Mouse (Mus musculus) kidney, embryonic 14.5 days (tissue): ENCODE results near the gene Vmn1r40. TPM values are rescaled to one million over a fixed set of nuclear protein-coding genes. Genes with fewer than 3 reads are reported as not detected.

ENCODE experiments used
- ATAC-seq: fragments of 200-750 bp; cut with Nextera tagmentation; 2 replicates; pipeline ENCODE4 v1.8.0; 2017; ENCODE audit warnings: moderate number of reproducible peaks, mild to moderate bottlenecking, moderate TSS enrichment, moderate library complexity; ENCODE audit not compliant: low FRiP score, low TSS enrichment
- H3K27ac ChIP-seq: fragments of 300-500 bp; sonication (generic); 2 replicates; pipeline ENCODE4 v1.5.1; 2014; ENCODE audit warnings: low read depth, mild to moderate bottlenecking, low read length, moderate library complexity, mixed read lengths
- H3K27me3 ChIP-seq: fragments of 300-500 bp; sonication (generic); 2 replicates; pipeline ENCODE4 v1.6.1; 2014; ENCODE audit warnings: mild to moderate bottlenecking, low read length; ENCODE audit not compliant: control insufficient read depth, insufficient read depth
- H3K36me3 ChIP-seq: fragments of 300-500 bp; sonication (generic); 2 replicates; pipeline ENCODE4 v1.6.1; 2014; ENCODE audit warnings: low read length, mixed read lengths; ENCODE audit not compliant: control insufficient read depth, insufficient read depth
- H3K4me1 ChIP-seq: fragments of 300-500 bp; sonication (generic); 2 replicates; pipeline ENCODE4 v1.6.1; 2014; ENCODE audit warnings: low read length, mixed read lengths; ENCODE audit not compliant: control insufficient read depth, insufficient read depth
- H3K4me2 ChIP-seq: fragments of 300-500 bp; sonication (generic); replicated peaks from 2 replicates; pipeline ENCODE4 v1.6.1; 2014; ENCODE audit warnings: low read depth, mild to moderate bottlenecking, low read length
- H3K4me3 ChIP-seq: fragments of 300-500 bp; sonication (generic); 2 replicates; pipeline ENCODE4 v1.5.1; 2014; ENCODE audit warnings: mild to moderate bottlenecking, low read length
- H3K9ac ChIP-seq: fragments of 300-500 bp; sonication (generic); 2 replicates; pipeline ENCODE4 v1.6.1; 2014; ENCODE audit warnings: low read depth, mild to moderate bottlenecking, low read length, moderate library complexity
- H3K9me3 ChIP-seq: fragments of 300-500 bp; sonication (generic); 2 replicates; pipeline ENCODE4 v1.6.1; 2016; ENCODE audit warnings: low read length; ENCODE audit not compliant: control insufficient read depth
- WGBS: fragments of 180-500 bp; shearing (Covaris S2); extraction: QIAGEN DNeasy Blood & Tissue Kit; methylation state at CpG from one replicate; pipeline ENCODE4 v1.1.7; 2014; 5-methylcytosine and 5-hydroxymethylcytosine counted together
- polyA plus RNA-seq: library from polyadenylated mRNA; unstranded; fragments of >200 nt; fragmentation: Nextera tagmentation; extraction: Ambion mirVana; gene quantifications from 2 replicates; pipeline ENCODE4 v1.2.1, GENCODE M21; 2014

Vmn1r40 gene
- polyA plus RNA-seq, 1 experiment from 2014 or later: not detected

DNA sequence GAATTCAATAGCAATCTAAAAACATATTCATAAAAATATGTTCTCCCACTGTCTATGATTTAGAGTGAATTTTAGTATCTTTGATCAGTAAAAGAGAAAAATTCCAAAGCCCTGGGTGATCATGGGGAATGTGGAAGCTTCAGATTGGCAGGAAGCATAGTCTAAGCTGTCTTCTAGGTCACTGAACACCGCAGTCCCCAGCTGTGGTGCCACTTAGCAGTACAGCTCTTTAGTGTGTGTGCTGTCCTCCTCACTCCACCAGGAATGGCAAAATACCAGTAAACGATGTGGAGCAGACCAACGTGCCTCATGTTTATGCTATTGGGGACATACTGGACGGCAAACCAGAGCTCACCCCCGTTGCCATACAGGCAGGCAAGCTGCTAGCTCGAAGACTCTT, 37.8 kb upstream of the Vmn1r40 start:
- Histone ChIP-seq H3K27ac (no peak overlapping the region), H3K27me3 (no peaks in the 10 kb centered on the region), H3K9me3 (no peaks in the 10 kb centered on the region), H3K9ac (no peak overlapping the region), H3K36me3 (peaks cover 3% of the 10 kb centered on the region; the same call in 1 of the 2 replicates), H3K4me2 (no peak overlapping the region), H3K4me1 (no peaks in the 10 kb centered on the region), H3K4me3 (no peak overlapping the region)
- 96% methylated on average over 6 of the region's 6 CpGs for WGBS
- ATAC-seq: no peak

DNA sequence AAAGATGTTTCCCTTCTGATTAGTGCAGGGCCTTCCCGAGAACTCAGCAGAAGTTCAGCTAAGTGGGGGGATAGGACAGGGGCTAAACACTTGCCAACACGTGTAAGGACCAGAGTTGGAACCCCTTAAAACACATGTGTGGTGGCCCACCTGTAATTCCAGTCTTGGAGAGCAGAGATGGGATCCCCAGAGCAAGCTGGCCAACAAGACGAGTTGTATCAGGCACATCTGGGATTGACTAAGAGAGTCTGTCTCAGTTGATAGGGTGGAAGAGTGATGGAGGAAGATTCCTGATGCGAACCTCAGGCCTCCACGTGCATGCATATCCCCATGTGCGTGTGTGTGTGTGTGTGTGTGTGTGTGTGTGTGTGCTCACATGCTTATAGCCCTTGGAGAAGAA, 35.9 kb upstream of the Vmn1r40 start:
- Histone ChIP-seq H3K36me3 (peaks cover 3% of the 10 kb centered on the region; the same call in 1 of the 2 replicates), H3K4me3 (no peak overlapping the region), H3K4me2 (no peak overlapping the region), H3K9me3 (no peaks in the 10 kb centered on the region), H3K27ac (no peak overlapping the region), H3K9ac (no peak overlapping the region), H3K4me1 (no peaks in the 10 kb centered on the region), H3K27me3 (no peaks in the 10 kb centered on the region)
- WGBS: 80% methylated on average over 6 of the region's 6 CpGs
- ATAC-seq: no peak

DNA sequence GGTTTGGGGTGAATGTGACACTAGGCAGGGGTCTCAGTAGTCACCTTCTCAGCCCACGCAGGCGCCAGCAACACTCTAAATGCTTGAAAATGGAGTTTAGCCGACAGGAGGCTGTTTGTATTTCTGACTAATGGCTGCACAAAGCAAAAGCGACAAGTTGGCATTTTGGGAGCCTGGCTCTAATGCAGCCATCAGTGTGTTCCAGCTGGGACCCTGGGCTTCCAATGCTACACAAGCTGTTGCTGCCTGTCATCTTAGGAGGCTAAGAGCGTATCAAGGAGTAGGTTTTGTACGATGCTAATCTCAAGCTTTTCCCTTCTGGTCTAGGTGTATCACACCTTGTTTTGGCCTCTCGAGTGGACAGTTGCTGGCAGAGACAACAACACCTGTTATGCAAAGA, 34.7 kb upstream of the Vmn1r40 start:
- ATAC-seq: no peak
- no peak overlapping the region for H3K4me2 ChIP-seq
- H3K27ac ChIP-seq: no peak overlapping the region
- no peak overlapping the region for H3K9ac ChIP-seq
- no peaks in the 10 kb centered on the region for H3K9me3 ChIP-seq
- no peak overlapping the region for H3K4me3 ChIP-seq
- H3K27me3 ChIP-seq: no peaks in the 10 kb centered on the region
- H3K36me3 ChIP-seq: peaks cover 3% of the 10 kb centered on the region; the same call in 1 of the 2 replicates
- WGBS: 89% methylated on average over 7 of the region's 7 CpGs
- no peaks in the 10 kb centered on the region for H3K4me1 ChIP-seq

DNA sequence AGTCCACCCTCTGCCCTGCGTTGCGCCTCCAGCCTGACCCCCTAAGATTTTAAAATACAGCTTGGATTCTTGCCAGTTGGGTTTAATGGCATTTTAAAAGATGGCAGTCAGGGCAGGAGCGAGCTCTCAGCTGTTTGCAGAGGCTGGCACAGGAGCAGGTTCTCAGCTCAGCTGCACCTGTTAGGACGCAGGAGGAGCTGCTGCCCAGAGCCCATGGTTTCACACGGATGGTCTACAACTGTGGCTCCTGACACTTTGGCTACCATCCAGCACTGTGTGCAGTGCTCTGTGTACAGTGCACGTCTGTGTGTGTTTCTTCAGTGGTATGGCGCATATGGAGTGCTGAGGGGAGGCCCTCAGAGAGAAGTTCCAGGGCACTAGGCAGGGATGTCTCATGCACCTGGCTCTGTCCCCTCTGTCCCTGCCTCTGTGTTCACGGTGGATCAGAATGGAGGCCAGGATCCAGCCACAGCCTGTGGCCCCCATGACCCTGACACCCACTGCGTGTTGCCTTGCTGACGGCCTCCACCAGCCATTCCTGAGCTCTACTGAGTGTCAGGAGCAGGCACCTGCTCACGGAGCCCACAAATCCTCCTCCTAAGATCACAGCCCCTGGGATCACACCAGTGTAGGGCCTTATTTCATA, 34.1 kb upstream of the Vmn1r40 start:
- no peak overlapping the region for H3K27ac ChIP-seq
- H3K4me2 ChIP-seq: no peak overlapping the region
- peaks cover 3% of the 10 kb centered on the region; the same call in 1 of the 2 replicates for H3K36me3 ChIP-seq
- H3K9ac ChIP-seq: no peak overlapping the region
- H3K27me3 ChIP-seq: no peaks in the 10 kb centered on the region
- 88% methylated on average over 11 of the region's 11 CpGs for WGBS
- no peak overlapping the region for H3K4me3 ChIP-seq
- no peak for ATAC-seq
- no peaks in the 10 kb centered on the region for H3K9me3 ChIP-seq
- no peaks in the 10 kb centered on the region for H3K4me1 ChIP-seq

DNA sequence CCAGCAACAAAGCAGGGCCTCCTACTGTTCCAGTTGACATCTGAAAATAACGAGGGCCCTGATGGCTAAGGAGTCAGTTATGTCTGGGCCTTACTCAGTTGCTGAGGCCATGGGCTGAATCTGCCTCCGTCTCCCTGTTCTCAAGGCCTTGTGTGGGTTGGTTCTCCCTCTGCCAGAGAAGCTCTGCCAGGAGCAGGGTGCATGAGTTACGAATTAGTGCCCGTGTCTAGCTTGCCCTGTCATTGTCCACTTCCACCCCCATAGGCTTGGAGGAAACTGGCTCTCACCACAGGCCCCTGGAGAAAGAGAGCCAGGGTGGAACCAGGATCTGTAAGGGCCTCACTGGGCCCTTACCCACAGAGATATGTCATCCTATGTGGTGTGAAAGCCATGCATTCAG, 28.8 kb upstream of the Vmn1r40 start:
- Histone ChIP-seq H3K4me2 (no peak overlapping the region), H3K4me3 (no peak overlapping the region), H3K27ac (no peak overlapping the region), H3K9me3 (no peaks in the 10 kb centered on the region), H3K36me3 (no peaks in the 10 kb centered on the region; the same call in 1 of the 2 replicates), H3K9ac (no peak overlapping the region), H3K4me1 (no peaks in the 10 kb centered on the region), H3K27me3 (no peaks in the 10 kb centered on the region)
- 85% methylated on average over 4 of the region's 4 CpGs for WGBS
- no peak for ATAC-seq

DNA sequence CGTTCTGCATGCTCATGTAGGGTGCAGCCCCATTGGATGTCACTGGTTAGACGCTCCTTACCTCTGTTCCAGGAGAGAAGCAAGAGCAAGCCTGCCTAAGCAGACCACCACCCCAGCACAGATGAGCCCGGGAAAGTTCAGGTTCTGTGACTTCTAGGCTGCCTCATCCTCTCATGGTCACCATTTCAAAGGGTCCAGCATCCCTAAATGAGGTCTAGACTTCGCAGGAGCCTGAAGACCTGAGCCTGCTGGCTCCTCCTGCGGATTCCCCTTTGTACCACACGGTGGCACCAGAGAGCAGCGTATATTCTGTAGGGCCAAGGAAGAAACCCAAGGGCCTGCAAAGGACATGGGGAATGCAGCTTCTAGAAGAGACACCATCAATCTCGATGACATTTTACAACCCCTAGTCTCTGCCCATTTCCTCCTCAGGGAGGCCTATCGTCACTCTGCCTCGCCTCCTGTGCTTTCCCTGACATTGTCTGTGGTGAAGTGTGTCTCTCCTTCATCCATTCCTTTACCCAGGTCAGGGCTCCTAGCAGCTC, 28.0 kb upstream of the Vmn1r40 start:
- no peaks in the 10 kb centered on the region; the same call in 1 of the 2 replicates for H3K36me3 ChIP-seq
- no peaks in the 10 kb centered on the region for H3K27me3 ChIP-seq
- H3K9ac ChIP-seq: no peak overlapping the region
- H3K4me3 ChIP-seq: no peak overlapping the region
- H3K27ac ChIP-seq: no peak overlapping the region
- H3K4me1 ChIP-seq: no peaks in the 10 kb centered on the region
- H3K9me3 ChIP-seq: no peaks in the 10 kb centered on the region
- H3K4me2 ChIP-seq: no peak overlapping the region
- peak; percentile 78 for ATAC-seq
- WGBS: 17% methylated on average over 10 of the region's 10 CpGs

DNA sequence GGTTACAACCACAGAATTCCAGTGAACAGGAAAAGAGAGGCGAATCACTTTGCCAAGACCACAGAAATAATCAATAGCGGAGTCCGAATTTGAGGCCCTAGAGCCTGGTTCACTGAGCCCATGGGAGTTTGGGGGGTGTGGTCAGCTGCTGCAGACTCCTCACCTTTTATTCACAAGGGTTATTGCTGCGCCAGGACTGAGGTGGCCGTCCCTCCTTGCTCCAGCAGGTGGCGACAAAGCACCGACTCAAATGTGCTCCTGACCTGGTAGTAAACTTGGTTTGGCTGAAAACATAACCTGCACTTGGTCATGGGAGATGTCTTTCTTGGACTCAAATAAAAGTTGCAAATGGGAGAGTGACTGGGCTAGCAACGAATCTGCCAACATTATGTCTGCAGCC, 27.2 kb upstream of the Vmn1r40 start:
- no peak overlapping the region for H3K9ac ChIP-seq
- WGBS: 11% methylated on average over 8 of the region's 8 CpGs
- H3K36me3 ChIP-seq: no peaks in the 10 kb centered on the region
- H3K27ac ChIP-seq: no peak overlapping the region
- H3K4me2 ChIP-seq: no peak overlapping the region
- H3K4me3 ChIP-seq: no peak overlapping the region
- H3K9me3 ChIP-seq: no peaks in the 10 kb centered on the region
- ATAC-seq: peak; percentile 72; the same call in 1 of the 2 replicates
- H3K27me3 ChIP-seq: no peaks in the 10 kb centered on the region
- no peaks in the 10 kb centered on the region for H3K4me1 ChIP-seq

DNA sequence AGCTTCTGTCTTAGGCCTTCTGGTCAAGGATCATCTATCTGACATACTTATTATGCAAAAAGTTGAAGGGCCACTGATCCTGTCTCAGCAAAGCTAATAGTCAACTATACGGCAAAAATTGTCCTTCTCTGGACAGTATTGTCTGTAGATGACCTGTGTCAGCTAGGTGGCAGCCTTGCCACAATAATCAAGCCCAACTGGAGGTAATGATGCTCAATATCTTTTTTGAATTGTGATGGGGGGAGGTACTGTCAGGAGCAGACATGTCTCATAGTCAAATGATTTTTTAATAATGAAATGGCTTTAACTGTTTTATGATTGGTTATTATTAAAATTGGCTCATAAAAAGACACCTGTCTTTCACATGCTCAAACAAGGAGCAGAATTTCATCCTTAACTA, 23.1 kb upstream of the Vmn1r40 start:
- Histone ChIP-seq H3K9ac (no peak overlapping the region), H3K4me1 (no peaks in the 10 kb centered on the region), H3K36me3 (no peaks in the 10 kb centered on the region), H3K4me3 (no peak overlapping the region), H3K9me3 (no peaks in the 10 kb centered on the region), H3K4me2 (no peak overlapping the region), H3K27ac (no peak overlapping the region), H3K27me3 (no peaks in the 10 kb centered on the region)
- no peak for ATAC-seq
- WGBS: 35% methylated on average over 1 of the region's 1 CpGs

DNA sequence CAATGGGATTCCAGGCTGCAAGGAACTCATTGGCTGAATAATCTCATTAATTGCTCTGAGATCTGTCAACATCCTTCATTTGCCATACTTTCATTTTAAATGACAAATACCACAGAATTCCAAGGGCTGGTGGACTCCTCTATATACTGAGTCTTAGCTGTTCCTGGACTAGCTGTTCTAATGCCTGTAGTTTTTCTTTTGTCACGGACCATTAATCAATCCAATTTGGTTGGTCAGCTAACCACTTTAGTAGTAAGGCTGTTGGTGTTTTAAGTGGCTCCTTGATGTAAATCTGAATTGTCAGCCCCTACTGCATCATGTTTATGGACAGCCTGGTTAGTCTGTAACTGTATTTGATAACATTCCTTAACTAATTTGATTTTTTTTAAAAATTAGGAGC, 20.2 kb upstream of the Vmn1r40 start:
- no peak overlapping the region for H3K9ac ChIP-seq
- ATAC-seq: peak; percentile 77
- H3K27ac ChIP-seq: no peak overlapping the region
- H3K9me3 ChIP-seq: no peaks in the 10 kb centered on the region
- no peak overlapping the region for H3K4me3 ChIP-seq
- 62% methylated on average over 1 of the region's 1 CpGs for WGBS
- H3K4me2 ChIP-seq: no peak overlapping the region
- no peaks in the 10 kb centered on the region for H3K27me3 ChIP-seq
- H3K4me1 ChIP-seq: no peaks in the 10 kb centered on the region
- H3K36me3 ChIP-seq: no peaks in the 10 kb centered on the region
